Mouse (Mus musculus) thymus, postnatal 4 days (tissue): ENCODE results near the gene Pabpn1.

Experiments
- DNase-seq: peaks from one replicate; pipeline ENCODE4 v3.0.0; 2021

The Pabpn1 gene

GRCm38 (mm10) chr14:54892200-54892599 lies at the start of gene Pabpn1:
TSS of gene Pabpn1 (plus strand) at chr14:54892500.
- DNase-seq = no peak

- no peak for DNase-seq
Observed at GRCm38 (mm10) chr14:54843461-54843860, 48.8 kb upstream of the Pabpn1 start.

- no peak for DNase-seq
Observed at GRCm38 (mm10) chr14:54855726-54856125, 36.6 kb upstream of the Pabpn1 start.

GRCm38 (mm10) chr14:54856703-54857102 lies 35.6 kb upstream of the Pabpn1 start:
- no peak for DNase-seq

GRCm38 (mm10) chr14:54857891-54858290 lies 34.4 kb upstream of the Pabpn1 start:
- no peak for DNase-seq

GRCm38 (mm10) chr14:54860511-54860910 lies 31.8 kb upstream of the Pabpn1 start:
- DNase-seq = peak; percentile 83

- peak; percentile 86 for DNase-seq
Observed at GRCm38 (mm10) chr14:54863501-54864312, 28.6 kb upstream of the Pabpn1 start.

GRCm38 (mm10) chr14:54864313-54865036 lies 27.8 kb upstream of the Pabpn1 start:
- no peak for DNase-seq

- DNase-seq = no peak
Observed at GRCm38 (mm10) chr14:54865626-54866025, 26.7 kb upstream of the Pabpn1 start.

GRCm38 (mm10) chr14:54866268-54866667 lies 26.0 kb upstream of the Pabpn1 start:
- no peak for DNase-seq

GRCm38 (mm10) chr14:54866936-54867335 lies 25.4 kb upstream of the Pabpn1 start:
- DNase-seq = peak; percentile 78

GRCm38 (mm10) chr14:54868026-54868425 lies 24.3 kb upstream of the Pabpn1 start:
- DNase-seq = no peak

- DNase-seq = no peak
Observed at GRCm38 (mm10) chr14:54870861-54871260, 21.4 kb upstream of the Pabpn1 start, which contains the start of gene Homez. TSS of gene Homez (minus strand) at chr14:54870961.

GRCm38 (mm10) chr14:54874165-54874564 lies 18.1 kb upstream of the Pabpn1 start:
- no peak for DNase-seq

- no peak for DNase-seq
Observed at GRCm38 (mm10) chr14:54875844-54876538, 16.3 kb upstream of the Pabpn1 start.

- peak; percentile 86 for DNase-seq
Observed at GRCm38 (mm10) chr14:54876539-54877047, 15.7 kb upstream of the Pabpn1 start.

- peak; percentile 74 for DNase-seq
Observed at GRCm38 (mm10) chr14:54877048-54877715, 15.1 kb upstream of the Pabpn1 start, which contains the start of gene Ppp1r3e. TSS of gene Ppp1r3e (minus strand) at chr14:54877550.

GRCm38 (mm10) chr14:54883154-54884021 lies 8.9 kb upstream of the Pabpn1 start, which contains the start of the genes Bcl2l2 and Gm20521:
TSS of gene Bcl2l2 (plus strand) at chr14:54883377.
TSS of gene Gm20521 (plus strand) at chr14:54883441.
- peak; percentile 56 for DNase-seq

GRCm38 (mm10) chr14:54884022-54884712 lies 8.1 kb upstream of the Pabpn1 start:
- DNase-seq = peak; percentile 27

GRCm38 (mm10) chr14:54885309-54885708 lies 7.0 kb upstream of the Pabpn1 start:
- no peak for DNase-seq
